Mouse (Mus musculus) testis, adult 2 months (tissue): Measurements from ENCODE around the gene Gna14.

Experiments
- CTCF ChIP-seq: fragments of 200-500 bp; IDR thresholded peaks from 2 replicates; pipeline ENCODE4 v1.5.1; 2012; ENCODE audit warnings: low read depth, mild to moderate bottlenecking, inconsistent platforms, low read length, moderate library complexity; ENCODE audit not compliant: control insufficient read depth, insufficient read depth, insufficient replicate concordance
- POLR2A ChIP-seq: fragments of 200-500 bp; IDR thresholded peaks from 2 replicates; pipeline ENCODE4 v1.6.1; 2012; ENCODE audit warnings: low read depth, mild to moderate bottlenecking, inconsistent platforms, low read length, moderate library complexity; ENCODE audit not compliant: control insufficient read depth

- TF ChIP-seq POLR2A: no peak
- TF ChIP-seq CTCF: no peak
Observed at GRCm38 (mm10) chr19:16514201-16514600, 78.6 kb downstream of the Gna14 start.
